Mouse (Mus musculus) retina, adult 2 months (tissue): ENCODE measurements at regions not wholly inside any gene's neighbourhood (a gene's known extent, or its start where the extent isn't known, plus 50 kb on each side); places are given as distances from the start of the nearest gene placed in this dataset.

Source experiments
- DNase-seq: peaks from one replicate; pipeline ENCODE4 v3.0.0-alpha.2; 2012; ENCODE audit warnings: low read depth, low spot score

DNA sequence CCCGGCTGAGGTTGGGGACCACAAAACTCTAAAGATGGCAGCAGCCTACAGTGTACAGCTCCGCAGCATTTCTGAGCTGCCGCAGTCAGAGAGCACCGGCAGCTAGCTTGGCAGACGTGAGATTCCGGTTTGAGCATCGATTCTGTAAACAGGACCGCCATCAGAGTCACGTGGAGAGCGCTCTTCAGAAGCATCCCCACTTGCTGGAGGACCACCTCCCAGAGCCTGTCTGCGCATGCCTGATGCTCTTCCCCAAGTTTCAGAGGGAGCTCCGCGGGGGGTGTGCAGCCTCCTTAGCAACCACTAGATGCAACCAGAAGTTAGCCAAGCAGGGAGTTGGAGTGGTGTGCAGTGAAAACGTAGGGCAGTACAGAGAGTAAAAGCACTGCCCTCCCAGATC is 52.7 kb upstream of the Daam1 start:
- no peak for DNase-seq

DNA sequence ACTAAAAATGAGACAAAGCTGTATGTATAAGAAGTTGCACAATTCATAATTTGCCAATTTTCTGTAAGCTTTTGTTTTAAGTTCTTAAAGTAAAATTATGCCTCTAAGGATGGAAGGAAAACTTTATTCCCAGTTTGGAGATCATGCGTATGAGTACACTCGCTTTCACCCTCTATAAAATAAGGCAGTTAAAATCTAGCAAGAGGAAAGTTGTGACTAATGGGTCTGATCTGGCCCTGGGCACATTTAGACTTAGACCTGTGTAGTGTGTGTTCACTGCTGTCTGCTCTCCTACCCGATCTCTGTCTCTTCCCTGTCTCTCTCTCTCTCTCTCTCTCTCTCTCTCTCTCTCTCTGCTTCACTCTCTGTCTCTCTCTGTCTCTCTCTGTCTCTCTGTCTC is 51.9 kb upstream of the Daam1 start:
- DNase-seq: no peak

DNA sequence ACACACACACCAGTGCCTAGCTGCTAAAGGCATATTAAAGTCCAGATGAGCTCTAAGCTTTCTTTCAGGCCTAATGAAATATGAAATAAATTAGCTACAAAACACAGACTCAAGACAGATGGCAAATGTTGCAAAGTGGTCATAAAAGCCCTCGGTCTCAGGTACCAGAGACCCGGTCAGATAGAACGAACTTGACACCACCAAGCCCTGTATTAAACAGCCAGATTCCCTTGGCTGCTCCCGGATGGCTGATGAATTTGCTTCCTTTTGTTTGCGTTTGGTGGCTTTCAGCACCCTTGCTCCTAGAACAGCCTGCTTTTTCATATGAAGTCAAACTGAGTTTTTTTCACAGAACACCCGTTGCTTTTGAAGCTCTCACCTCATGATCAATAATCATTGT is 51.5 kb upstream of the Daam1 start:
- DNase-seq: no peak
